Mouse (Mus musculus): ENCODE results near the gene Rasgef1c. TPM values are rescaled to one million over a fixed set of nuclear protein-coding genes. Genes with fewer than 3 reads are reported as not detected.
A peak's percentile ranks its signal among the peaks of the same experiment; 100 is the strongest.

Gene Rasgef1c
- polyA plus RNA-seq, 1 experiment: not detected

DNA sequence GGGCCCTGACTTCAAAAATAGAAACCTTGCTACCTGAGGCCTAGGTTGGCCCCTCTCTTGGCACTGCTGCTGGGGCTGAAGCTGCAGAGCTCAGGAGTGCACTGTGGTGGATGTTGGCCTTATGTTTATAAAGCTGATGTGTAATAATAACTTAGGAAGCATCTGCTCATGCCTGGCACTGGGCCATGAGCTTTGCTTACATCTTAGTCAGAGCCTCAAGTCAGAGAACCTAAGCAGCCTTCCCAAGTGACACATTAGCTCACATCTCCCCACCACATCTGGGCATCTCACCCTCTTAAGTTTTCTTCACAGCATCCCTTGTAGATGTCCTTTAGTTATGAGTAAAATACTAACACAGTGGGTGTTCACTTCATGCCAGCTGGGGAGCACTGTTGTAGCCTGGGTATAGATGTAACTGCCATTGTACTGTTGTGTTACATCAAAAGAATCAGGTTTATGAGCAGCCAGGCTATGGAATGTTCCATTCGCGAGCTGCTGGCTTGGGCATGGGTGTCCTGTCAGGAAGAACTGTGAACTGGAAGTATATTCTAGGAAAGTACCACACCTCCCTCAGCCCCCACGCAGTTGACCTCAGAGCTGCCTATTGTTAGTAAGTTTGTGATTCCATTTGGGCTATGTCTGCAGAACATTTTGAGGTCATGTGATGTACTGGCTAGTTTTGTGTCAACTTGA is 21.5 kb upstream of the Rasgef1c start:
- 0 out of 2 replicates have a peak, but pooled peaks cover 2% of the 10 kb centered on the region for H3K4me1 ChIP-seq (ENCODE audit: control insufficient read depth, insufficient read depth, low read length)
- H3K4me3 ChIP-seq (ENCODE audit: insufficient read depth, low read length): no peak overlapping the region
- H3K27ac ChIP-seq (ENCODE audit: insufficient read depth, low read length): no peak overlapping the region
- no peak for TF ChIP-seq CTCF (IDR thresholded peaks at IDR 0.05; ENCODE audit: borderline replicate concordance, insufficient read depth, low read length)
- TF ChIP-seq POLR2A (IDR thresholded peaks at IDR 0.05; ENCODE audit: low read depth, low read length): no peak

DNA sequence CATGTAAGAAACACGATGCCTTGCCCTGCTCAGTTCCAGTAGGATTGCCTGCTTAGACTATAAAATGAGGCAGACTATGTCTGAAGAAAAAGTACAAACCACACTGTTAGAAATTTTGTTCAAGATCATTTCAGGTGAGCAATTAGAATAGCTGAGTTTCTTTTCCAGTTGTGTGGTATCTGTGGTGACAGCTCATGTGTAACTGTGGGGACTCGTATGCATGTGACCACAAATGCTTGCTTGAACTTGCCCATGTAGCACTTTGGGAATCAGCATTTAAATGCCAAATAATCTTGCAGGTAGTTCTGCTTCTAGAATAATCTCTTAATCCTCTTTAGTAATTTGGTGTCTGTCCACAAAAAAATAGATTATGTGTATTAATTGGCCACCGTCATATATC is 18.2 kb upstream of the Rasgef1c start:
- TF ChIP-seq POLR2A (IDR thresholded peaks at IDR 0.05; ENCODE audit: low read depth, low read length): no peak
- no peak for TF ChIP-seq CTCF (IDR thresholded peaks at IDR 0.05; ENCODE audit: borderline replicate concordance, insufficient read depth, low read length)

DNA sequence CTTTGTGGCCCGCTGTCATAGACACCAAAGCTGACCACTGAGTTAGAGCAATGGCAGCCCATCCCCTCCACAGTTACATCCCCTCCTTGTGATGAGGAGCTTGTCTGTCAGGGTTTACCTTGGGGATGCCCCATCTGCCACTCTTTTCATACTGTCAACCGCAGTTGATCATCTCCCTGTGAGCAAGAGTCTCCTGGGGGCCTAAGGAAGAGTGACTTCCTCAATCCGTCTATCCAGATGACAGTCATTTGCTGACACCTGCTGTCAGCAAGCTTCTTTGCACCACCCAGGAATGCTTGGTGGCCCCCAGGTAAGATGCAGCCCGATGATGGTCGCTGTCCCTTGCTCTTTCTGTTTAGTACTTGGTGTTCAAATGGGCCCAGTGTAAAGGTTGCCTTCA is 13.2 kb upstream of the Rasgef1c start:
- no peak overlapping the region for H3K27ac ChIP-seq (ENCODE audit: insufficient read depth, low read length)

More for the DNA sequence above, 18.2 kb upstream of the Rasgef1c start:
- no peaks in the 10 kb centered on the region for H3K4me1 ChIP-seq (ENCODE audit: control insufficient read depth, insufficient read depth, low read length)
- no peak overlapping the region for H3K4me3 ChIP-seq (ENCODE audit: insufficient read depth, low read length)
- no peak overlapping the region for H3K27ac ChIP-seq (ENCODE audit: insufficient read depth, low read length)

DNA sequence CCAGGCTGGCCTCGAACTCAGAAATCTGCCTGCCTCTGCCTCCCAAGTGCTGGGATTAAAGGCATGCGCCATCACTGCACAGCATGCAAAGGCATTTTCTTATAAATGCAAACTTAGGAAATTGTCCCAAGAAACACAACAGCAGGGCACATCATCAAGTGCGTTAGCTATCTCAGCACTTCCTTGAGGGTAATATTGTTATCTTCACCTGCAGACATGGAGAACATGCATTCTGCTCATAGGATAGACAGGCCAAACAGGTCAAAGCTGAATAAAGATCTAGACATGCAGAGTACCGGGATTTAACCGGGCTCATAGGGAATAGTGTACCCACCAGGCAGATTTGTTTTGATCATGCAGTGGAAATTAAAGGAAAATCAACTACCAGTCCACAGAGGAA is 9.6 kb upstream of the Rasgef1c start:
- no peaks in the 10 kb centered on the region for H3K4me1 ChIP-seq (ENCODE audit: control insufficient read depth, insufficient read depth, low read length)
- no peak for TF ChIP-seq POLR2A (IDR thresholded peaks at IDR 0.05; ENCODE audit: low read depth, low read length)
- TF ChIP-seq CTCF (IDR thresholded peaks at IDR 0.05; ENCODE audit: borderline replicate concordance, insufficient read depth, low read length): no peak

More for the DNA sequence above, 13.2 kb upstream of the Rasgef1c start:
- Histone ChIP-seq H3K4me1 (ENCODE audit: control insufficient read depth, insufficient read depth, low read length) (no peaks in the 10 kb centered on the region), H3K4me3 (ENCODE audit: insufficient read depth, low read length) (no peak overlapping the region)
- TF ChIP-seq POLR2A (IDR thresholded peaks at IDR 0.05; ENCODE audit: low read depth, low read length) (no peak), CTCF (IDR thresholded peaks at IDR 0.05; ENCODE audit: borderline replicate concordance, insufficient read depth, low read length) (no peak)

DNA sequence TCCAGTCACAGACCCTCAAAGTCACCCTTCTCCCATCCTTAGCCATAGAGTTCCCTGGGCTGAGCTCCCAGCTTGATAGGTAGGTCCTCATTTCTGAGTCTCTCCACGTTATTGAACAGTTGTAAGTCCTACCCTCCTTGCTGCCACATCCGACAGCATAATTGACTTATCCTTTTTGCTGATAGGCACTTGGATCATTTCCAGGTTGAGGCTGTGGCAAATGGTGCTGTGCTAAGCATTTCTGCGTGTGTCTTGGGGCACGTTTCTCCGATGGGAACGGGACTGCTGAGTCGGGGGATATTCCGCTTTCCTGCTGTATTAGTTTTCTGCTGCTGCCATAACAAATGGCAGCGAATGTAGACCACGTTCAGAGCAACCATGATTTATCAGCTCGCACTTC is 7.8 kb upstream of the Rasgef1c start:
- no peaks in the 10 kb centered on the region for H3K4me1 ChIP-seq (ENCODE audit: control insufficient read depth, insufficient read depth, low read length)
- H3K4me3 ChIP-seq (ENCODE audit: insufficient read depth, low read length): no peak overlapping the region
- TF ChIP-seq POLR2A (IDR thresholded peaks at IDR 0.05; ENCODE audit: low read depth, low read length) (no peak), CTCF (IDR thresholded peaks at IDR 0.05; ENCODE audit: borderline replicate concordance, insufficient read depth, low read length) (no peak)
- no peak overlapping the region for H3K27ac ChIP-seq (ENCODE audit: insufficient read depth, low read length)

More for the DNA sequence above, 9.6 kb upstream of the Rasgef1c start:
- Histone ChIP-seq H3K27ac (ENCODE audit: insufficient read depth, low read length) (no peak overlapping the region), H3K4me3 (ENCODE audit: insufficient read depth, low read length) (no peak overlapping the region)

DNA sequence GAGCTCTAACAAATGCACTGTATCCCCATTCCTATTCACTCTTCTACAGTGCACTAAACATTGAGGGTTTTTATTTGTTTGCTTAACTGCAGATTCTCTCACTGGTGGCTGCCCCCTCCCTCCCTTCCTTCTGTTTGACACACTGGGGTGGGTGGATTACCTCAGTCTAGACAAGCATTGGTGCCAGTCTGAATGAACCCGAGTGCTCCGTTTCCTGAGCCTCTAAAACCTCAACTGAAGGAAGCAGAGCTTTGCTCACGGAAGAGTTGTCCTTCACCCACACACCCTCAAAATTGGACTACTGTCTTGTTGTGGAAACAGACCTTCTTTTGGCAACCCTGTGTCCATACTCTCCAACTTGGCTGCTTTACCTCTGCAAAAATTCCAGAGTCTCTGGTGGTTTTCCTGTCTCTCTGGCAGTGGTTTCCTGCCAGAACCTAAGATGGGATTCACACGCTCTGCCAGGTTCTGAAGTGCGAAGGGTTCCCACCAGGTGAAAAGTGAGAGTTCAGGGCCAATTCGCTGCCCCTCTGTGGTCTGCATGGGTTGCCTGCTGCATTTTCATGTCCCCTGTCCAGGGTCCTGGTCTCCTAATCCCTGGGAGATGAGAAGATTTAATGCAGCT is 5.6 kb upstream of the Rasgef1c start:
- Histone ChIP-seq H3K4me3 (ENCODE audit: insufficient read depth, low read length) (no peak overlapping the region), H3K4me1 (ENCODE audit: control insufficient read depth, insufficient read depth, low read length) (no peaks in the 10 kb centered on the region), H3K27ac (ENCODE audit: insufficient read depth, low read length) (no peak overlapping the region)
- TF ChIP-seq CTCF (IDR thresholded peaks at IDR 0.05; ENCODE audit: borderline replicate concordance, insufficient read depth, low read length) (no peak), POLR2A (IDR thresholded peaks at IDR 0.05; ENCODE audit: low read depth, low read length) (no peak)

DNA sequence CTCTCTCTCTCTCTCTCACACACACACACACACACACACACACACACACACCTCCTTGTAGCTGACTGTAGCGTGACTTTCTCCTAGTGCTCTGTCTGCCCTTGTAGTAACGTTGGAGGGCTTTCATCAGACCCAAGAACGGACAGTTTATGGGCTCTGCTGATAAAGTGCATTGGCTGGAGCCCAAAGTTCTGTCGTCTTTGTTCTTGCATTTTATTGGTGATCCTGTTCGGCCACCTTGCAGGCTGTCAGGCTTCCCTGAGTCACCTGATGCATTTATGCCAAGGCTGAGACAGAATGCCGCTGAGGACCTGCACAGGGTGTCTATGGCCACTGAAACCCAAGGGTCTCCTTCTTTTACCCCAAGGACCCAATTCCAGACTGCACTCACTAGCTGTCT is 1.6 kb upstream of the Rasgef1c start:
- TF ChIP-seq POLR2A (IDR thresholded peaks at IDR 0.05; ENCODE audit: low read depth, low read length) (no peak), CTCF (IDR thresholded peaks at IDR 0.05; ENCODE audit: borderline replicate concordance, insufficient read depth, low read length) (no peak)
- H3K4me1 ChIP-seq (ENCODE audit: control insufficient read depth, insufficient read depth, low read length): no peaks in the 10 kb centered on the region
- no peak overlapping the region for H3K27ac ChIP-seq (ENCODE audit: insufficient read depth, low read length)
- no peak overlapping the region for H3K4me3 ChIP-seq (ENCODE audit: insufficient read depth, low read length)

DNA sequence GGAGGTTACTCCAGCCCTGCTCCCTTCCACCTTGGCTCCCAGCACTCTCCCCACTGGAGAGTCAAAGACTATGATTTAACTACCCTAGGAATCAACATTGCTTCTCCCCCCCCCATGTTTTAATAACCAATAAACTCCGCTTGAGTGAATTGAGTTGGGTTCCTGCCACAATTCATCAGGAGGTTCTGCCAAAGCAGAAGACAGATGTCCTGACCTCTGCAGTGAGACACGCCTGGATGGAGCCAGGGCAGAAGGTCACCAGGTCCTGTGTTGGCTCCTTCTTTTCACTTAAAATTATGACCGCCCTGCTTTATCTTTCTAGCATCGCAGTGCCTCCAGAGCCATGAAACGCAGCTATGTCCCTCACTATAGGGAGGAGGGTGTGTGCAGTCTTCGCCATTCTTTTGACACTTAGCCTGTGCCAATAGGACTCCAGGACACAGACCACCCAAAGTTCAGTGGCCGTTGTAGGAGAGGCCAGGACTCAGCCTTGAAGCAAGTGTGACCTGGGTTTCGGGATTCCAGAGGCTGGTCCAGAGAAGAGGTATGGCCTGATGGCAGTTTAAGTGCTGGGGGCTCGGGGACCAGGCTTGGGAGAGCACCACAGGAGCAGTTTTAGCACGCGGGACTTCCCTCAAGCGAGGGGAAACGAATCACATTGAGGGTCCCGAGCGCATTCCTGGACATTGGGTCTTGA is 525 bp upstream of the Rasgef1c start:
- Histone ChIP-seq H3K4me1 (ENCODE audit: control insufficient read depth, insufficient read depth, low read length) (no peaks in the 10 kb centered on the region), H3K27ac (ENCODE audit: insufficient read depth, low read length) (no peak overlapping the region), H3K4me3 (ENCODE audit: insufficient read depth, low read length) (no peak overlapping the region)
- TF ChIP-seq POLR2A (IDR thresholded peaks at IDR 0.05; ENCODE audit: low read depth, low read length) (no peak), CTCF (IDR thresholded peaks at IDR 0.05; ENCODE audit: borderline replicate concordance, insufficient read depth, low read length) (no peak)

DNA sequence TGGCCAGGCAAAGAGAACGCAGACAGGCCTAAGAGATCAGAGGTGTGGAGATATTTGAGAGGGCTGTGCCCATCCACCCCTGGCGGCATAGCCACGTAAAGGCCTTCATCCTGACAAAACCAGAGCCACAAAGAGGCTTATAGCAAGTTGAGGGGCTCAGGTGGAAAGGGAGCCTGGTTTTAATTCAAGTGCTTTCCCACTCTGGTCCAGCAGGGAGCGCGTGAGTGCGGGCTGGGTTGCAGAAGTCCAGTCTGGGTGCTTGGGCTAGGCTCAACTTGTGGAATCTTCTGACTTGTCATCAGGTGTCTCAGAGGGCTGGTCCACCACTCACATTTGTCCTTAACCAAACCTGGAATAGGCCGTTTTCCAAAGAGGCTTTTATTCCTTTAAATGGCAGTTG is 1.7 kb downstream of the Rasgef1c start:
- no peak overlapping the region for H3K27ac ChIP-seq (ENCODE audit: insufficient read depth, low read length)
- no peaks in the 10 kb centered on the region for H3K4me1 ChIP-seq (ENCODE audit: control insufficient read depth, insufficient read depth, low read length)

More for the DNA sequence above, 1.7 kb downstream of the Rasgef1c start:
- TF ChIP-seq POLR2A (IDR thresholded peaks at IDR 0.05; ENCODE audit: low read depth, low read length) (no peak), CTCF (IDR thresholded peaks at IDR 0.05; ENCODE audit: borderline replicate concordance, insufficient read depth, low read length) (peak; percentile 78; the same call in 1 of the 2 replicates)
- H3K4me3 ChIP-seq (ENCODE audit: insufficient read depth, low read length): no peak overlapping the region
